Mouse (Mus musculus) cerebellum, adult 2 months (tissue): ENCODE data around the gene Tuba1c.

Experiments used
- CTCF ChIP-seq: fragments of 200-500 bp; IDR thresholded peaks from 2 replicates; pipeline ENCODE4 v1.5.1; 2011; ENCODE audit warnings: low read depth, mild to moderate bottlenecking, control low read depth, low read length, moderate library complexity, borderline replicate concordance; ENCODE audit not compliant: insufficient read depth
- POLR2A ChIP-seq: fragments of 200-500 bp; IDR thresholded peaks from 2 replicates; pipeline ENCODE4 v1.6.1; 2011; ENCODE audit warnings: low read length, control low read depth, borderline replicate concordance; ENCODE audit not compliant: insufficient read depth

GRCm38 (mm10) chr15:99055040-99055439 lies 25.3 kb downstream of the Tuba1c start, which contains the start of gene Prph:
- TF ChIP-seq POLR2A (no peak), CTCF (no peak)
